Mouse (Mus musculus): ENCODE data around the gene Rsbn1l. TPM values are rescaled to one million over a fixed set of nuclear protein-coding genes. Genes with fewer than 3 reads are reported as not detected.
A peak's percentile ranks its signal among the peaks of the same experiment; 100 is the strongest.
"Not testable (repeated sequence)": the region's sequence is repeated elsewhere in the genome, so short reads cannot be mapped to it uniquely, and the experiment has no call there.

The Rsbn1l gene
- polyA plus RNA-seq, 1 experiment from 2014 or later = 3.7 TPM

GRCm38 (mm10) chr5:20951666-20952281 is 4.4 kb downstream of the Rsbn1l start:
- peaks cover 10% of the 10 kb centered on the region for H3K4me1 ChIP-seq (replicated peaks; ENCODE audit: control insufficient read depth, insufficient read depth, low read length)
- H3K9me3 ChIP-seq (ENCODE audit: control insufficient read depth) = no peaks in the 10 kb centered on the region
- peak overlapping the region; percentile 99 for H3K4me3 ChIP-seq (ENCODE audit: low read depth, low read length)
- TF ChIP-seq CTCF (IDR thresholded peaks at IDR 0.05; ENCODE audit: low read depth) = no peak
- H3K27ac ChIP-seq (ENCODE audit: low read depth, low read length) = peak overlapping the region; percentile 98
- peak overlapping the region; percentile 68 for H3K4me2 ChIP-seq (replicated peaks; ENCODE audit: low read depth)
- peak overlapping the region; percentile 96 for H3K9ac ChIP-seq (ENCODE audit: low read depth, low read length)
- peak; percentile 99 for ATAC-seq
- no peaks in the 10 kb centered on the region for H3K27me3 ChIP-seq (replicated peaks; ENCODE audit: control insufficient read depth, insufficient read depth, low read length)
- H3K36me3 ChIP-seq (ENCODE audit: control insufficient read depth, insufficient read depth) = no peaks in the 10 kb centered on the region; the same call in 1 of the 2 replicates
- under 1% methylated on average over 49 of the region's 51 CpGs for WGBS

GRCm38 (mm10) chr5:20950855-20951650 is 5.1 kb downstream of the Rsbn1l start:
- no peak for TF ChIP-seq CTCF (IDR thresholded peaks at IDR 0.05; ENCODE audit: low read depth)
- Histone ChIP-seq H3K27me3 (replicated peaks; ENCODE audit: control insufficient read depth, insufficient read depth, low read length) (no peaks in the 10 kb centered on the region), H3K36me3 (ENCODE audit: control insufficient read depth, insufficient read depth) (no peaks in the 10 kb centered on the region; the same call in 1 of the 2 replicates), H3K27ac (ENCODE audit: low read depth, low read length) (peak overlapping the region; percentile 98), H3K9ac (ENCODE audit: low read depth, low read length) (peak overlapping the region; percentile 96), H3K4me1 (replicated peaks; ENCODE audit: control insufficient read depth, insufficient read depth, low read length) (peaks cover 13% of the 10 kb centered on the region), H3K4me2 (replicated peaks; ENCODE audit: low read depth) (peak overlapping the region; percentile 68), H3K4me3 (ENCODE audit: low read depth, low read length) (peak overlapping the region; percentile 99), H3K9me3 (ENCODE audit: control insufficient read depth) (no peaks in the 10 kb centered on the region)
- under 1% methylated on average over 66 of the region's 88 CpGs for WGBS
- ATAC-seq = peak; percentile 72

GRCm38 (mm10) chr5:20950516-20950854 is 5.7 kb downstream of the Rsbn1l start:
- Histone ChIP-seq H3K4me1 (replicated peaks; ENCODE audit: control insufficient read depth, insufficient read depth, low read length) (peaks cover 13% of the 10 kb centered on the region), H3K9me3 (ENCODE audit: control insufficient read depth) (no peaks in the 10 kb centered on the region), H3K9ac (ENCODE audit: low read depth, low read length) (peak overlapping the region; percentile 96), H3K27me3 (replicated peaks; ENCODE audit: control insufficient read depth, insufficient read depth, low read length) (no peaks in the 10 kb centered on the region), H3K27ac (ENCODE audit: low read depth, low read length) (peak overlapping the region; percentile 98; the same call in 1 of the 2 replicates), H3K4me3 (ENCODE audit: low read depth, low read length) (peak overlapping the region; percentile 99), H3K4me2 (replicated peaks; ENCODE audit: low read depth) (peak overlapping the region; percentile 68), H3K36me3 (ENCODE audit: control insufficient read depth, insufficient read depth) (no peaks in the 10 kb centered on the region; the same call in 1 of the 2 replicates)
- TF ChIP-seq CTCF (IDR thresholded peaks at IDR 0.05; ENCODE audit: low read depth) = no peak
- under 1% methylated on average over 9 of the region's 9 CpGs for WGBS
- no peak for ATAC-seq

- Histone ChIP-seq H3K9ac (ENCODE audit: low read depth, low read length) (peak overlapping the region; percentile 96), H3K4me3 (ENCODE audit: low read depth, low read length) (peak overlapping the region; percentile 99), H3K4me2 (replicated peaks; ENCODE audit: low read depth) (peak overlapping the region; percentile 68), H3K27ac (ENCODE audit: low read depth, low read length) (no peak overlapping the region), H3K27me3 (replicated peaks; ENCODE audit: control insufficient read depth, insufficient read depth, low read length) (no peaks in the 10 kb centered on the region), H3K36me3 (ENCODE audit: control insufficient read depth, insufficient read depth) (no peaks in the 10 kb centered on the region; the same call in 1 of the 2 replicates), H3K9me3 (ENCODE audit: control insufficient read depth) (no peaks in the 10 kb centered on the region), H3K4me1 (replicated peaks; ENCODE audit: control insufficient read depth, insufficient read depth, low read length) (peaks cover 13% of the 10 kb centered on the region)
- TF ChIP-seq CTCF (IDR thresholded peaks at IDR 0.05; ENCODE audit: low read depth) = no peak
- 3% methylated on average over 5 of the region's 5 CpGs for WGBS
- no peak for ATAC-seq
Observed at GRCm38 (mm10) chr5:20950093-20950492, 6.1 kb downstream of the Rsbn1l start.

- H3K4me3 ChIP-seq (ENCODE audit: low read depth, low read length) = no peak overlapping the region
- H3K36me3 ChIP-seq (ENCODE audit: control insufficient read depth, insufficient read depth) = no peaks in the 10 kb centered on the region
- H3K4me1 ChIP-seq (replicated peaks; ENCODE audit: control insufficient read depth, insufficient read depth, low read length) = peaks cover 13% of the 10 kb centered on the region
- H3K27ac ChIP-seq (ENCODE audit: low read depth, low read length) = no peak overlapping the region
- 58% methylated on average over 6 of the region's 6 CpGs for WGBS
- no peaks in the 10 kb centered on the region for H3K27me3 ChIP-seq (replicated peaks; ENCODE audit: control insufficient read depth, insufficient read depth, low read length)
- no peaks in the 10 kb centered on the region for H3K9me3 ChIP-seq (ENCODE audit: control insufficient read depth)
- peak; percentile 55 for ATAC-seq
- no peak overlapping the region for H3K9ac ChIP-seq (ENCODE audit: low read depth, low read length)
- H3K4me2 ChIP-seq (replicated peaks; ENCODE audit: low read depth) = no peak overlapping the region; the same call in 1 of the 2 replicates
- no peak for TF ChIP-seq CTCF (IDR thresholded peaks at IDR 0.05; ENCODE audit: low read depth)
Observed at GRCm38 (mm10) chr5:20946906-20947305, 9.3 kb downstream of the Rsbn1l start.

GRCm38 (mm10) chr5:20944961-20945748 is 11.0 kb downstream of the Rsbn1l start:
- WGBS = 64% methylated on average over 13 of the region's 13 CpGs
- 0 out of 2 replicates have a peak overlapping the region, but pooled peaks have one; percentile 1 for H3K4me2 ChIP-seq (replicated peaks; ENCODE audit: low read depth)

GRCm38 (mm10) chr5:20943791-20944190 is 12.4 kb downstream of the Rsbn1l start:
- H3K9me3 ChIP-seq (ENCODE audit: control insufficient read depth); H3K36me3 ChIP-seq (ENCODE audit: control insufficient read depth, insufficient read depth); H3K27ac ChIP-seq (ENCODE audit: low read depth, low read length); H3K4me2 ChIP-seq (replicated peaks; ENCODE audit: low read depth); H3K27me3 ChIP-seq (replicated peaks; ENCODE audit: control insufficient read depth, insufficient read depth, low read length); H3K4me1 ChIP-seq (replicated peaks; ENCODE audit: control insufficient read depth, insufficient read depth, low read length); ATAC-seq; H3K4me3 ChIP-seq (ENCODE audit: low read depth, low read length); H3K9ac ChIP-seq (ENCODE audit: low read depth, low read length): not testable (repeated sequence)
- WGBS = 75% methylated on average over 3 of the region's 4 CpGs

More at GRCm38 (mm10) chr5:20944961-20945748, 11.0 kb downstream of the Rsbn1l start:
- no peak for TF ChIP-seq CTCF (IDR thresholded peaks at IDR 0.05; ENCODE audit: low read depth)
- Histone ChIP-seq H3K4me3 (ENCODE audit: low read depth, low read length) (no peak overlapping the region), H3K27me3 (replicated peaks; ENCODE audit: control insufficient read depth, insufficient read depth, low read length) (no peaks in the 10 kb centered on the region), H3K4me1 (replicated peaks; ENCODE audit: control insufficient read depth, insufficient read depth, low read length) (peaks cover 13% of the 10 kb centered on the region), H3K9me3 (ENCODE audit: control insufficient read depth) (no peaks in the 10 kb centered on the region), H3K9ac (ENCODE audit: low read depth, low read length) (no peak overlapping the region), H3K27ac (ENCODE audit: low read depth, low read length) (no peak overlapping the region), H3K36me3 (ENCODE audit: control insufficient read depth, insufficient read depth) (no peaks in the 10 kb centered on the region)
- ATAC-seq = no peak
